Mouse (Mus musculus) forebrain, embryonic 12.5 days (tissue): ENCODE results near the gene Cryab. TPM values are rescaled to one million over a fixed set of nuclear protein-coding genes. Genes with fewer than 3 reads are reported as not detected.

Experiments used
- ATAC-seq: fragments of 200-750 bp; cut with Nextera tagmentation; 2 replicates; pipeline ENCODE4 v1.8.0; 2017; ENCODE audit warnings: moderate TSS enrichment; ENCODE audit not compliant: low FRiP score
- H3K27ac ChIP-seq: fragments of 300-500 bp; sonication (generic); 2 replicates; pipeline ENCODE4 v1.5.1; 2016; ENCODE audit warnings: mild to moderate bottlenecking
- H3K27me3 ChIP-seq: fragments of 300-500 bp; sonication (generic); 2 replicates; pipeline ENCODE4 v1.6.1; 2016; ENCODE audit warnings: mild to moderate bottlenecking
- H3K36me3 ChIP-seq: fragments of 300-500 bp; sonication (generic); replicated peaks from 2 replicates; pipeline ENCODE4 v1.6.1; 2016; ENCODE audit warnings: mild to moderate bottlenecking
- H3K4me1 ChIP-seq: fragments of 300-500 bp; sonication (generic); 2 replicates; pipeline ENCODE4 v1.6.1; 2016
- H3K4me2 ChIP-seq: fragments of 300-500 bp; sonication (generic); 2 replicates; pipeline ENCODE4 v1.6.1; 2016; ENCODE audit warnings: mild to moderate bottlenecking, moderate library complexity
- H3K4me3 ChIP-seq: fragments of 300-500 bp; sonication (generic); replicated peaks from 2 replicates; pipeline ENCODE4 v1.5.1; 2016; ENCODE audit warnings: mild to moderate bottlenecking
- H3K9ac ChIP-seq: fragments of 300-500 bp; sonication (generic); 2 replicates; pipeline ENCODE4 v1.6.1; 2016; ENCODE audit warnings: mild to moderate bottlenecking
- H3K9me3 ChIP-seq: fragments of 300-500 bp; sonication (generic); 2 replicates; pipeline ENCODE4 v1.6.1; 2016
- WGBS: fragments of 180-500 bp; shearing (Covaris S2); methylation state at CpG from one replicate; pipeline ENCODE4 v1.1.7; 2016; 5-methylcytosine and 5-hydroxymethylcytosine counted together
- polyA plus RNA-seq: library from polyadenylated mRNA; unstranded; fragments of >200 nt; fragmentation: Nextera tagmentation; extraction: Ambion mirVana; gene quantifications from 2 replicates; pipeline ENCODE4 v1.2.1, GENCODE M21; 2016

The Cryab gene
- polyA plus RNA-seq, 1 experiment from 2014 or later: 6.5 TPM

DNA sequence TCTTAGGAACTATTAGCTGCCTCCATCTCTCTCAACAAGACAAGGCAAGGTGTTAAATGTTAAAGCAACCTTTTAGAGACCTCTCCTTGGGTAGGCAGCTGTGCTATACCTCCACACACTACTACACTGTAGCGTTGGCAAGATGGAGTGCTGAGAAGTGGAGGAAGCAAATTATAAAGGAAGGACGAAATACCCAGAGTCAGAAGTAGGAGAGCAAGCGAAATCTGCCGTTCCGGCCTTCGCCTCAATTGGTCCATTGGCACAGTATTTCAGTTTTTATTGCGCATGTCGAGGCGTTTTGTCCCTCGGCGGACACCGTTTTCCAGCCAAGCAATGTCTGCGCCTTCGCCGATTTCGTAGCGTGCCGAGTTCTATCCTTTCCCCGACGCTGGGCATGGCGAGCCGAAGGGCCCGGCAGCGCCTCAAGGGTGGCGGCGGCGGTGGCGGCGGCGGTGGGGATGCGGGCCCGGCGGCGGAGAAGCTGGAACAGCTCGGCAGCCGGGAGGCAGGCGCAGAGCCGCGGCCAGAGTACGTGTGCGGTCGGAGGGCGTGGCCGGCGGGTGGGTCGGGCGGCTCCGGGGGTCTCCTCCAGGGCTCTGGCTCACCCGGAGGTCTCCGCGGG is 24.0 kb downstream of the Cryab start, which contains the start of the genes Alg9 and 1110032A03Rik:
Gene Alg9 (plus strand): TSS at position 29 of the 622 bp plus-strand sequence.
Gene 1110032A03Rik (minus strand): TSS at position 530 of the 622 bp plus-strand sequence.
- Histone ChIP-seq H3K27ac (peak within 1 kb of the TSS; percentile 87), H3K4me3 (peak within 1 kb of the TSS; percentile 94), H3K4me2 (peak within 1 kb of the TSS; percentile 87), H3K4me1 (peaks cover 20% of the 10 kb centered on the region), H3K27me3 (no peaks in the 10 kb centered on the region), H3K9me3 (no peaks in the 10 kb centered on the region), H3K36me3 (peaks cover 18% of the 10 kb centered on the region), H3K9ac (peak within 1 kb of the TSS; percentile 91)
- peak; percentile 87 for ATAC-seq
- WGBS: under 1% methylated on average over 42 of the region's 51 CpGs

DNA sequence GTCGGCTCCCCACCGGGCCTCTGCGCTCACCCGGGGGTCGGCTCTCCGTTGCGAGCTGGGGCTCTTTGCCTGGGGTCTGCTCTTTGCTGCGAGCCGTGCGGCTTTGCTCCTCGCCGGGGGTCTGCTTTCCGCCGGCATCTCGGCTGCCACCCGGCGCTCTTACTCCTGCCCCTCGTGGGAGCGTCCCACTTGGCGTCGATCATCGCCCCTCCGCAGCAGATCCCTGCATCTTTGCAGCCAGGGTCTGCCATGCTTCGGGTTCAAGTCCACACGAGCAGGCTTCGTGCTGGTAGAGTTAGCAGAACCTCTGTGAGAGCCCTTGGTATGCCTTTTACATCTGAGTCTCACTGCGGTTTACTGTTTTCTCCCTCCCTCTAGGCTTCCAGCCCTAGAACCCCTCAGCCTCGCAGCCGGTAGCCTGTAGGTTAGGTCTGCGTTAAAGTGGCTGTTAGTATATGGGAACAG is 24.6 kb downstream of the Cryab start:
- H3K4me2 ChIP-seq: peak overlapping the region; percentile 87
- H3K27me3 ChIP-seq: no peaks in the 10 kb centered on the region
- H3K4me1 ChIP-seq: peaks cover 20% of the 10 kb centered on the region
- H3K9ac ChIP-seq: peak overlapping the region; percentile 91
- H3K27ac ChIP-seq: peak overlapping the region; percentile 87
- ATAC-seq: peak; percentile 50
- WGBS: under 1% methylated on average over 30 of the region's 30 CpGs
- H3K9me3 ChIP-seq: no peaks in the 10 kb centered on the region
- peak overlapping the region; percentile 94 for H3K4me3 ChIP-seq
- H3K36me3 ChIP-seq: peaks cover 23% of the 10 kb centered on the region

DNA sequence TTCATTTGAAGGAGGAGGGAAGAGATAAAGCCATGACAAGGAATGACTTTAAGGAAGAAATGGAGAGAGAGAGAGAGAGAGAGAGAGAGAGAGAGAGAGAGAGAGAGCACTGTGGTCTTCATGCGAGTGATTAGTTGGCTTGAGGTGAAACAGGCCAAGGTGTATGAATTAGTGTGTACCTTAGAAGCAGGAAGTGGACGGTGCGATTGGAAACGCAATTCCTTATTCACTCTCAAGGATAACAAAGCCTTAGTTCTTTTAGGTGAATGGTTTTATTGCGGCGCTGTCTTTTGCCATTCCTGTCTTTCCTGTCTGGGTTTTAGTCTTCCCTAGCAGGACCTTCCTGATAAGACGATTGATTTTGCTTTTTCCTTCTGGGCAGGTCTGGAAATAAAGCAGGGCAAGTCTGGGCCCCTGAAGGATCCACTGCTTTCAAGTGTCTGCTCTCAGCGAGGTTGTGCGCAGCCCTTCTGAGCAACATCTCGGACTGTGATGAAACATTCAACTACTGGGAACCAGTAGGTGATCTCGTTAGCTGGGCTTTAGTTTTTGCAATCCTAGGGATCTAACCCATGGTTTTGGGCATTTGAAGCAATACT is 25.1 kb downstream of the Cryab start:
- no peak for ATAC-seq
- peaks cover 27% of the 10 kb centered on the region for H3K36me3 ChIP-seq
- peak overlapping the region; percentile 87 for H3K4me2 ChIP-seq
- H3K4me3 ChIP-seq: peak overlapping the region; percentile 94
- H3K27ac ChIP-seq: no peak overlapping the region
- H3K27me3 ChIP-seq: no peaks in the 10 kb centered on the region
- peaks cover 20% of the 10 kb centered on the region for H3K4me1 ChIP-seq
- 65% methylated on average over 11 of the region's 11 CpGs for WGBS
- H3K9me3 ChIP-seq: no peaks in the 10 kb centered on the region
- peak overlapping the region; percentile 91 for H3K9ac ChIP-seq

DNA sequence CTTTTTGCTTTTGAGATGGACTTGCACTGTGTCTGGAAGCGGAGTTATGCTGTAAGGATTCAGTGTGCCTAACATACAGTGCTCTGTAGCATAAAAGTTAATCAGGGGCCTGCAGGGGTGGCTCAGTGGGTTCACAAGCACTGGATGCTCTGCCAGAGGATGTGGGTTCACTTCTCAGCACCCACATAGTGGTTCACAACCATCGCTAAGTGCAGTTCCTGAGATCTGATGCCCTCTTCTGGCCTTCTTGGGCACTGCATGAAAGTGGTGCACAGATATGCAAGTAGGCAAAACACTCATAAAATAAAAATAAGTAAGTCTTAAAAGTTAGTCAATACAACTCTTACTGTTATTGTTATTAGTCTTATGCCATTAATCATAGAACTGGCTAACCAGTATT is 31.0 kb downstream of the Cryab start:
- H3K4me3 ChIP-seq: no peak overlapping the region
- H3K27me3 ChIP-seq: no peaks in the 10 kb centered on the region
- WGBS: 66% methylated on average over 2 of the region's 2 CpGs
- no peaks in the 10 kb centered on the region for H3K9me3 ChIP-seq
- no peak overlapping the region for H3K27ac ChIP-seq
- no peak for ATAC-seq
- no peak overlapping the region for H3K9ac ChIP-seq
- H3K4me2 ChIP-seq: no peak overlapping the region
- no peaks in the 10 kb centered on the region for H3K4me1 ChIP-seq
- peaks cover 82% of the 10 kb centered on the region for H3K36me3 ChIP-seq

DNA sequence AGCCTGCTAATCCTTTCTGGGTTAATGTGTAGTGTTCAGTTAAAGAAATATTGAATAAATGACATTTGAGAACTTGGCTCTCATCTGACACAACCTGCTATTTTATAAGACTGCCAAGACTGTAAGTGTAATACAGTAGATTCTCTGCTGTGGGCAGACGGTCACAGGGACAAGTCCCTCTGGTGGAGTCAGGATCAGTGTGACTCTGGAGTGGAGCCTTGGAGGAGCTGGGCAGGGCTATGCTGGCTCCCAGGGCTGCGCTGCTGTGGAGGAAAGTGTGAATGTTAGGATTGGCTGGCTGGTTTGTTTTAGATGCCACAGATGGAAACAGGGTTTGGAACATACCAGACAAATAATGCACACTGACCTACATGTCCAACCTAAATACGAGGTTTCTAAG is 44.1 kb downstream of the Cryab start:
- no peaks in the 10 kb centered on the region for H3K27me3 ChIP-seq
- H3K4me3 ChIP-seq: no peak overlapping the region
- no peaks in the 10 kb centered on the region for H3K9me3 ChIP-seq
- H3K27ac ChIP-seq: no peak overlapping the region
- H3K9ac ChIP-seq: no peak overlapping the region
- 88% methylated on average over 3 of the region's 3 CpGs for WGBS
- peaks cover 38% of the 10 kb centered on the region for H3K36me3 ChIP-seq
- H3K4me1 ChIP-seq: no peaks in the 10 kb centered on the region
- no peak for ATAC-seq
- H3K4me2 ChIP-seq: no peak overlapping the region

DNA sequence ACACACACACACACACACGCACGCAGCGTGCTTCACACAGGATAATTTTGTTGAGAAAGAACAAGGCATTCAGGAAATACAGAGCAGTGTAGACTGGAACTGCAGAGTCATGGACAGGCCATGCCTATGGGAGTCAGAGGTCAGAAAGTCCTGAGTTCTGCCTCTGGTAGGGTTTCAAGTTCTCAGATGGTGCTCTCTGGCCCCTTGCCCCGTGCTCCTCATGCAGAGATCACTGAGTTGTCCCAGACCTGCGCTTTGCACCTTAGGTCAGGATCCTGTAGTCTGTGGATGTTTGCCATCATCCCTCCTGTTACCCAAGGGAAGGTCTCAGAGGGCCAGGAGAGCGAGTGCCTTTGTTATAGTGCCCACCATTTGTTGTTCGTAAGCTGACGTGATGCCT is 45.7 kb downstream of the Cryab start:
- Histone ChIP-seq H3K4me1 (no peaks in the 10 kb centered on the region), H3K27ac (no peak overlapping the region), H3K9ac (no peak overlapping the region), H3K27me3 (no peaks in the 10 kb centered on the region), H3K4me3 (no peak overlapping the region), H3K9me3 (no peaks in the 10 kb centered on the region), H3K4me2 (no peak overlapping the region), H3K36me3 (peaks cover 36% of the 10 kb centered on the region)
- no peak for ATAC-seq
- WGBS: 90% methylated on average over 8 of the region's 8 CpGs

DNA sequence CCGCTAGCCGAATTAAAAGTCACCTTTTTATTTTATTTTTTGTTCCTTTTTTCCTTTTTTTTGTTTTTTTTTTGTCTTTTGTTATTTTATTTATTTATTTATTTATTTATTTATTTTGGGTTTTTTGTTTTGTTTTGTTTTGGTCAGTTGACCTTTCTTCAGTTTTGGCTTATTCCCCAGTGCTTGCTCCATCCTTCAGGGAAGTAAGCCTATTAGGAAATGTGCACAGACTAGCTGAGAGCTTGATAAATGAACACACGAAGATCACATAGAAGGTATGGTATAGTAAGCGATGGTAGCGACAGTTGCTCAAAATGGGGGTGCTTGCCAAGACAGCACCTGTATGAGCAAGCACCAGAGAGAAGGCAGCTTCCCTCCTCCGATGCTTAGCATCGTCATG is 46.5 kb downstream of the Cryab start:
- ATAC-seq: no peak
- Histone ChIP-seq H3K9me3 (no peaks in the 10 kb centered on the region), H3K4me1 (no peaks in the 10 kb centered on the region), H3K27ac (no peak overlapping the region), H3K36me3 (peaks cover 33% of the 10 kb centered on the region), H3K9ac (no peak overlapping the region), H3K4me2 (no peak overlapping the region), H3K4me3 (no peak overlapping the region), H3K27me3 (no peaks in the 10 kb centered on the region)
- 91% methylated on average over 7 of the region's 7 CpGs for WGBS

DNA sequence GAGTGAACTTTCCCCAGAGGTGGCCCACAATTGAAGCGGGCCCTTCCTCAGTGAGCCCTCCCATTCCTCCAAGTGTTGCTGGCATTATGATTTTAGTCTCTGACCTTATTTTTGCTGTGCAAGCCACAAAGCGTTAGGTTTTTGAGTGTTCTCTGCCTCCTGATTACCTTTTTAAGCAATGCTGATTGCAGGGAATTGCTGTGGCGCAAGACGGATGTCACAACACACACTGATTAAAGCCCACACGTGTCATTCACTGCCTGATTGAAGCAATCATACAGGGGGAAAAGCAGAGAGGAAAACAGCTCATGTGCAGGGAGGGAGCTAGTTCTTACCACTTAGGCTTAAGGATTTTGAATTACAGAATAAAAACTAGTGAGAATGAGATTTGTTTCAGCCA is 47.2 kb downstream of the Cryab start:
- no peak overlapping the region for H3K4me3 ChIP-seq

DNA sequence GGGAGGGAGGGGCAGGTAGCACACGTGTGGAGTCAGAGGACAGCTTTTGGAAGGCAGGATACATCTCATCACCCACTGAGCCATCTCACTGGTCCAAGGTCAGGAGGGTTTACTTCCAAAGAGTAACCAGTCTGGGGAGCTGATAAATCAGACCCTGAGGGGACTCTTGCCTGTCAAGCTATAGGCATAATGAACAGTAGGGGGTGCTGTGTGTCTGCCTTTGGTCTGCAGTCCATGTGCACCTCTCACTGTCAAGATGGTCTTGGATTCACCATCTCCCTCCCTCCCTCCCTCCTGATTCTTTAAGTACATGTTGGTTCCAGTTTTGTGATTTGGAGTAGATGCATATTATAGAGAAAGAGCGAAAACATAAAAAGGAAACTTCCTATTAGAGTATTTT is 49.9 kb downstream of the Cryab start:
- Histone ChIP-seq H3K36me3 (peaks cover 47% of the 10 kb centered on the region), H3K4me1 (no peaks in the 10 kb centered on the region)

More for the DNA sequence above, 47.2 kb downstream of the Cryab start:
- H3K36me3 ChIP-seq: peaks cover 38% of the 10 kb centered on the region
- no peak for ATAC-seq
- H3K9me3 ChIP-seq: no peaks in the 10 kb centered on the region
- H3K4me2 ChIP-seq: no peak overlapping the region
- H3K27me3 ChIP-seq: no peaks in the 10 kb centered on the region
- H3K27ac ChIP-seq: no peak overlapping the region
- no peak overlapping the region for H3K9ac ChIP-seq
- H3K4me1 ChIP-seq: no peaks in the 10 kb centered on the region
- 83% methylated on average over 5 of the region's 5 CpGs for WGBS

DNA sequence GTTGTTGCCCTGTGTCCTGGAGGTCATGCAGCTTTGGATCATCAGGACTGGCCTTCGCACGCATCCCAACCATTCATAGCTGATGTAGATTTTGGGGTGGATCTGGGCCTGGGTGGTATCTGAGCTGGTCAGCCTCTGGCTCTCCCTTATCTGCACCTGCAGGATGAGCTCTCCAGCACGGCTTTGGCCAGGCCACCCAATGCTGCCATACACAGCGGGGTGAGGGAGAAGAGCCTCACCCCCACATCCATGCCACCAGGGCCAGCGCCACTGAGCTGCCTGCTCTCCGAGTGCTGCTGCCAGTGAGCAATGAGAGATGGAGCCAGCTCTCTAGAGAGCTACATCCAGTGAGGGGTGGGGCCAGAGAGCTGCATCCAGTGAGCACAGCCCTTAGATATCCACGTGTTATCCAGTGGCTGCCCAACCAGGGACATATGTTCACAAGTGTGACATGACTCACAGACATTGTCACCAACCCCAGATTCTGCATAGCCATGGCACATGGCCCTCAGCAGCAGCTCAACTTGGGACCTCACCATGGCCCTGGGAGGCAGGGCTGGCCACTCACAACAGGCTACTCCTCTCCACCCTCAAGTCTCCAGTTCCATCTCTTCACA is 52.0 kb downstream of the Cryab start:
- Histone ChIP-seq H3K27me3 (no peaks in the 10 kb centered on the region), H3K36me3 (peaks cover 62% of the 10 kb centered on the region), H3K27ac (no peak overlapping the region), H3K4me1 (no peaks in the 10 kb centered on the region), H3K9me3 (no peaks in the 10 kb centered on the region), H3K4me2 (no peak overlapping the region), H3K9ac (no peak overlapping the region), H3K4me3 (no peak overlapping the region)
- WGBS: 90% methylated on average over 7 of the region's 7 CpGs
- ATAC-seq: no peak

More for the DNA sequence above, 49.9 kb downstream of the Cryab start:
- Histone ChIP-seq H3K27ac (no peak overlapping the region), H3K27me3 (no peaks in the 10 kb centered on the region), H3K9ac (no peak overlapping the region), H3K9me3 (no peaks in the 10 kb centered on the region), H3K4me2 (no peak overlapping the region), H3K4me3 (no peak overlapping the region)
- ATAC-seq: no peak
- WGBS: 69% methylated on average over 2 of the region's 2 CpGs
